Mouse (Mus musculus) midbrain, embryonic 15.5 days (tissue): ENCODE measurements around the gene Tnfrsf25. TPM values are rescaled to one million over a fixed set of nuclear protein-coding genes. Genes with fewer than 3 reads are reported as not detected.

ENCODE experiments used
- ATAC-seq: fragments of 200-750 bp; cut with Nextera tagmentation; replicated peaks from 2 replicates; pipeline ENCODE4 v1.8.0; 2017; ENCODE audit warnings: moderate TSS enrichment
- H3K27ac ChIP-seq: fragments of 300-500 bp; sonication (generic); 2 replicates; pipeline ENCODE4 v1.5.1; 2015; ENCODE audit warnings: mild to moderate bottlenecking, inconsistent platforms
- H3K27me3 ChIP-seq: fragments of 300-500 bp; sonication (generic); replicated peaks from 2 replicates; pipeline ENCODE4 v1.6.1; 2015; ENCODE audit warnings: inconsistent platforms
- H3K36me3 ChIP-seq: fragments of 300-500 bp; sonication (generic); replicated peaks from 2 replicates; pipeline ENCODE4 v1.6.1; 2015; ENCODE audit warnings: inconsistent platforms
- H3K4me1 ChIP-seq: fragments of 300-500 bp; sonication (generic); 2 replicates; pipeline ENCODE4 v1.6.1; 2015; ENCODE audit warnings: inconsistent platforms
- H3K4me2 ChIP-seq: fragments of 300-500 bp; sonication (generic); 2 replicates; pipeline ENCODE4 v1.6.1; 2015; ENCODE audit warnings: inconsistent platforms, mild to moderate bottlenecking, moderate library complexity
- H3K4me3 ChIP-seq: fragments of 300-500 bp; sonication (generic); 2 replicates; pipeline ENCODE4 v1.5.1; 2015; ENCODE audit warnings: mild to moderate bottlenecking, inconsistent platforms
- H3K9ac ChIP-seq: fragments of 300-500 bp; sonication (generic); 2 replicates; pipeline ENCODE4 v1.6.1; 2015; ENCODE audit warnings: mild to moderate bottlenecking, inconsistent platforms
- H3K9me3 ChIP-seq: fragments of 300-500 bp; sonication (generic); 2 replicates; pipeline ENCODE4 v1.6.1; 2016; ENCODE audit warnings: inconsistent platforms
- WGBS: fragments of 180-500 bp; shearing (Covaris S2); methylation state at CpG from one replicate; pipeline ENCODE4 v1.1.7; 2015; ENCODE audit warnings: mixed read lengths; 5-methylcytosine and 5-hydroxymethylcytosine counted together
- polyA plus RNA-seq: library from polyadenylated mRNA; unstranded; fragments of >200 nt; fragmentation: Nextera tagmentation; extraction: Ambion mirVana; gene quantifications from 2 replicates; pipeline ENCODE4 v1.2.1, GENCODE M21; 2015

Gene Tnfrsf25
- polyA plus RNA-seq, 1 experiment from 2014 or later, result 0.80 TPM

GRCm38 (mm10) chr4:152079931-152080330 is 35.8 kb upstream of the Tnfrsf25 start:
- 66% methylated on average over 7 of the region's 7 CpGs for WGBS
- Histone ChIP-seq H3K27me3 (no peaks in the 10 kb centered on the region; the same call in 1 of the 2 replicates), H3K9ac (no peak overlapping the region), H3K4me1 (no peaks in the 10 kb centered on the region), H3K4me2 (no peak overlapping the region), H3K9me3 (no peaks in the 10 kb centered on the region), H3K36me3 (no peaks in the 10 kb centered on the region), H3K4me3 (no peak overlapping the region), H3K27ac (no peak overlapping the region)
- no peak for ATAC-seq

GRCm38 (mm10) chr4:152083611-152084220 is 32.0 kb upstream of the Tnfrsf25 start:
- ATAC-seq, result no peak
- H3K4me1 ChIP-seq, result peaks cover 18% of the 10 kb centered on the region
- no peak overlapping the region for H3K27ac ChIP-seq
- no peak overlapping the region for H3K4me3 ChIP-seq
- WGBS, result 62% methylated on average over 7 of the region's 7 CpGs
- H3K27me3 ChIP-seq, result no peaks in the 10 kb centered on the region
- H3K4me2 ChIP-seq, result no peak overlapping the region
- H3K9ac ChIP-seq, result no peak overlapping the region
- H3K9me3 ChIP-seq, result no peaks in the 10 kb centered on the region
- no peaks in the 10 kb centered on the region for H3K36me3 ChIP-seq

- Histone ChIP-seq H3K4me2 (no peak overlapping the region), H3K9ac (no peak overlapping the region), H3K4me1 (peaks cover 18% of the 10 kb centered on the region), H3K27me3 (no peaks in the 10 kb centered on the region), H3K27ac (no peak overlapping the region), H3K4me3 (no peak overlapping the region), H3K36me3 (no peaks in the 10 kb centered on the region), H3K9me3 (no peaks in the 10 kb centered on the region)
- WGBS, result 88% methylated on average over 7 of the region's 7 CpGs
- ATAC-seq, result no peak
Measured at GRCm38 (mm10) chr4:152084616-152085015, 31.1 kb upstream of the Tnfrsf25 start.

- Histone ChIP-seq H3K9me3 (no peaks in the 10 kb centered on the region), H3K27me3 (no peaks in the 10 kb centered on the region), H3K4me3 (peak overlapping the region; percentile 71), H3K27ac (no peak overlapping the region), H3K36me3 (no peaks in the 10 kb centered on the region), H3K4me2 (peak overlapping the region; percentile 80), H3K4me1 (peaks cover 18% of the 10 kb centered on the region), H3K9ac (peak overlapping the region; percentile 71)
- ATAC-seq, result peak; percentile 69
- WGBS, result under 1% methylated on average over 74 of the region's 92 CpGs
Measured at GRCm38 (mm10) chr4:152086505-152087210, 29.1 kb upstream of the Tnfrsf25 start.

GRCm38 (mm10) chr4:152087211-152088081 is 28.3 kb upstream of the Tnfrsf25 start:
- H3K9ac ChIP-seq, result peak overlapping the region; percentile 71

GRCm38 (mm10) chr4:152088133-152088532 is 27.6 kb upstream of the Tnfrsf25 start:
- H3K9ac ChIP-seq, result no peak overlapping the region; the same call in 1 of the 2 replicates
- WGBS, result 19% methylated on average over 4 of the region's 4 CpGs

More at GRCm38 (mm10) chr4:152087211-152088081, 28.3 kb upstream of the Tnfrsf25 start:
- no peaks in the 10 kb centered on the region for H3K36me3 ChIP-seq
- H3K4me1 ChIP-seq, result peaks cover 18% of the 10 kb centered on the region
- H3K27ac ChIP-seq, result no peak overlapping the region
- peak overlapping the region; percentile 80 for H3K4me2 ChIP-seq
- H3K9me3 ChIP-seq, result no peaks in the 10 kb centered on the region
- peak overlapping the region; percentile 71 for H3K4me3 ChIP-seq
- no peak for ATAC-seq
- H3K27me3 ChIP-seq, result no peaks in the 10 kb centered on the region
- WGBS, result 4% methylated on average over 12 of the region's 12 CpGs

GRCm38 (mm10) chr4:152088556-152089120 is 27.1 kb upstream of the Tnfrsf25 start:
- Histone ChIP-seq H3K9ac (no peak overlapping the region; the same call in 1 of the 2 replicates), H3K4me1 (peaks cover 18% of the 10 kb centered on the region), H3K9me3 (no peaks in the 10 kb centered on the region), H3K27ac (no peak overlapping the region), H3K27me3 (no peaks in the 10 kb centered on the region), H3K4me3 (no peak overlapping the region), H3K36me3 (no peaks in the 10 kb centered on the region), H3K4me2 (no peak overlapping the region)
- 48% methylated on average over 8 of the region's 8 CpGs for WGBS
- no peak for ATAC-seq

More at GRCm38 (mm10) chr4:152088133-152088532, 27.6 kb upstream of the Tnfrsf25 start:
- no peak overlapping the region for H3K4me3 ChIP-seq
- H3K27me3 ChIP-seq, result no peaks in the 10 kb centered on the region
- H3K9me3 ChIP-seq, result no peaks in the 10 kb centered on the region
- ATAC-seq, result no peak
- H3K27ac ChIP-seq, result no peak overlapping the region
- H3K4me1 ChIP-seq, result peaks cover 18% of the 10 kb centered on the region
- H3K36me3 ChIP-seq, result no peaks in the 10 kb centered on the region
- peak overlapping the region; percentile 80 for H3K4me2 ChIP-seq

GRCm38 (mm10) chr4:152090191-152090590 is 25.5 kb upstream of the Tnfrsf25 start:
- Histone ChIP-seq H3K4me1 (peaks cover 18% of the 10 kb centered on the region), H3K27ac (no peak overlapping the region), H3K4me3 (no peak overlapping the region), H3K9me3 (no peaks in the 10 kb centered on the region), H3K36me3 (no peaks in the 10 kb centered on the region), H3K4me2 (no peak overlapping the region), H3K27me3 (no peaks in the 10 kb centered on the region), H3K9ac (no peak overlapping the region)
- no peak for ATAC-seq
- 82% methylated on average over 9 of the region's 9 CpGs for WGBS

GRCm38 (mm10) chr4:152092751-152093293 is 22.9 kb upstream of the Tnfrsf25 start:
- no peak overlapping the region for H3K4me3 ChIP-seq
- H3K4me2 ChIP-seq, result no peak overlapping the region
- no peaks in the 10 kb centered on the region for H3K36me3 ChIP-seq
- no peak for ATAC-seq
- H3K4me1 ChIP-seq, result peaks cover 12% of the 10 kb centered on the region
- H3K27me3 ChIP-seq, result no peaks in the 10 kb centered on the region
- WGBS, result 62% methylated on average over 8 of the region's 8 CpGs
- H3K27ac ChIP-seq, result no peak overlapping the region
- H3K9ac ChIP-seq, result no peak overlapping the region
- H3K9me3 ChIP-seq, result no peaks in the 10 kb centered on the region

GRCm38 (mm10) chr4:152094233-152094632 is 21.5 kb upstream of the Tnfrsf25 start:
- H3K27ac ChIP-seq, result no peak overlapping the region
- no peak overlapping the region for H3K4me3 ChIP-seq
- 90% methylated on average over 12 of the region's 12 CpGs for WGBS
- H3K4me2 ChIP-seq, result no peak overlapping the region
- no peak overlapping the region for H3K9ac ChIP-seq
- H3K4me1 ChIP-seq, result peaks cover 4% of the 10 kb centered on the region
- H3K27me3 ChIP-seq, result no peaks in the 10 kb centered on the region
- no peaks in the 10 kb centered on the region for H3K36me3 ChIP-seq
- no peaks in the 10 kb centered on the region for H3K9me3 ChIP-seq
- ATAC-seq, result no peak

GRCm38 (mm10) chr4:152095937-152096910 is 19.5 kb upstream of the Tnfrsf25 start:
- no peaks in the 10 kb centered on the region for H3K27me3 ChIP-seq
- no peaks in the 10 kb centered on the region for H3K36me3 ChIP-seq
- H3K9me3 ChIP-seq, result no peaks in the 10 kb centered on the region
- 0 out of 2 replicates have a peak overlapping the region, but pooled peaks have one; percentile 25 for H3K27ac ChIP-seq
- no peak overlapping the region for H3K4me3 ChIP-seq
- H3K4me1 ChIP-seq, result peaks cover 4% of the 10 kb centered on the region
- 12% methylated on average over 27 of the region's 27 CpGs for WGBS
- H3K4me2 ChIP-seq, result no peak overlapping the region
- no peak overlapping the region for H3K9ac ChIP-seq
- ATAC-seq, result 0 out of 2 replicates have a peak, but pooled peaks have one; percentile 30
